Mouse (Mus musculus): ENCODE data around the gene Zfp507. TPM values are rescaled to one million over a fixed set of nuclear protein-coding genes. Genes with fewer than 3 reads are reported as not detected.

The Zfp507 gene
- polyA plus RNA-seq, 1 experiment = 13.9 TPM

DNA sequence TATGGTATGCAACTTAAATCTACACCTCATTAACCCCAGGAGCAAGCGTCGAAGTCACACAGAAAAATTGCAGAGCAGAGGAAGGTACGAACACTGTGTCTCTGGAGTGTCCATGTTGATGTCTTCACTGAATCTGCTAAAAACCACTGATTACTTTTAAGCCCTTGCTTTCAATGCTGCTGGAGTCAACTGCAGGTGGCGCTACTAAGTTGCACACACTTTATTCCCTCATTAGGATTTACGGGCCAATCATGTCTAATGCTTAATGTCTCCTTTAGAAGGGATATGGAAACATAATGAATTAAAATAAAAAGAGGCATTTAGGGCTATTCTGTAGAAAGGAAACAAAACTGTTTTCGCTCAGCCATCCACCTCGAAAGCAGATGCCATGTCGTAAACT lies 12.6 kb downstream of the Zfp507 start:
- DNase-seq (ENCODE audit: extremely low spot score in 1 of 2, low spot score in 1 of 2) = no peak

GRCm38 (mm10) chr7:35785579-35785978 lies 17.2 kb downstream of the Zfp507 start:
- DNase-seq (ENCODE audit: extremely low spot score in 1 of 2, low spot score in 1 of 2) = no peak

- no peak for DNase-seq (ENCODE audit: extremely low spot score in 1 of 2, low spot score in 1 of 2)
Measured at GRCm38 (mm10) chr7:35782252-35782651, 20.6 kb downstream of the Zfp507 start.

DNA sequence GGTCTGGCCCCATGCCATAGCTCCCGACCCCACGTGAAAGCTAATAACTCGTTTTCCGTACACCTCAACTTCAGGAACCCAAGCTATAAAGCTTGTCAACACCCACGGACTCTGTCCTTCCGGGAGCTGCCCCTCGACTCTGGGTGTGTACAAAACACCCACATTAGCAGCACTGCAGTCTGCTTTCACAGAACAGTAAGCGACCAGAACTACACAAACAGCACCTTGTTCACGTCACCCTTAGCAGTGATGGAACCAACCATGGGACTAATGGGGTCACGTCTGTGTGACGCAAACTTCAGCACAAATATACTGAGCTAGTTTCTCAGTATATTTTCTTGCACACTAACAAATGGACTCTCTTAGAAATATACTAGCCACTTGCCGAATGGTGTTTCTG lies 28.7 kb downstream of the Zfp507 start:
- no peak for DNase-seq (ENCODE audit: extremely low spot score in 1 of 2, low spot score in 1 of 2)

- DNase-seq (ENCODE audit: extremely low spot score in 1 of 2, low spot score in 1 of 2) = no peak
Measured at GRCm38 (mm10) chr7:35772347-35772746, 30.5 kb downstream of the Zfp507 start.

DNA sequence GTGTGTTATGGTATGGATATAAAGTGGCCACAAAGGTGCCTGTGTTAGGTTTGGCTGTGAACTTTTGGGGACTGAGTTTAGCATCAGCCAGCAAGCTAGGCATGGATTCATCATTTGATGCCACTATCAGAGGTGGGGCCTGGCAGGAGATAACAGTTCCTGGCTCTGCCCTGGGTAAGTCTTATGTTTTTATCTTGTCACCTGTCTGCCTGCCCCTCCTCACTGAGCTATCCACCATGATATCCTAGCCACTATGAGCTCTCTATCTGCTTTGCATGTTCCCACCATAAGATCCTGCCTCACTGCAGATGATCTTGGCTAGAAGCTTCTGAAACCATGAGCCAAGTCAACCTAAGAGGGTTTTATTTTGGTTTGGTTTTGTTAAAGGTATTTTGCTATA lies 31.7 kb downstream of the Zfp507 start:
- no peak for DNase-seq (ENCODE audit: extremely low spot score in 1 of 2, low spot score in 1 of 2)

- DNase-seq (ENCODE audit: extremely low spot score in 1 of 2, low spot score in 1 of 2) = no peak
Measured at GRCm38 (mm10) chr7:35770122-35770521, 32.7 kb downstream of the Zfp507 start.

- no peak for DNase-seq (ENCODE audit: extremely low spot score in 1 of 2, low spot score in 1 of 2)
Measured at GRCm38 (mm10) chr7:35764461-35764860, 38.3 kb downstream of the Zfp507 start.

DNA sequence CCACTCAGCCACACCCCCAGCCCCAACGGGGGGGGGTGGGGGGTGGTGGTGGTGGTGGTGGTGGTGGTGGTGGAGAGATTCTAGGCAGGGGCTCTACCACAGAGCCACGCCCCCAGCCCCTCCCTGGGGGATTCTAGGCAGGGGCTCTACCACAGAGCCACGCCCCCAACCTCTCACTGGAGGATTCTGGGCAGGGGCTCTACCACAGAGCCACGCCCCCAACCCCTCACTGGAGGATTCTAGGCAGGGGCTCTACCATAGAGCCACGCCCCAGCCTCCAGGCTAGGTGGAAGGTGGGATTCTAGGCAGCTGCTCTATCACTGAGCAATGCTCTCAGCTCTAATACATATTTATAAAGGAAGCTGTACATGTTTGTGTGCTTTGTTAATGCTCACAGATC lies 41.0 kb downstream of the Zfp507 start:
- DNase-seq (ENCODE audit: extremely low spot score in 1 of 2, low spot score in 1 of 2) = no peak

DNA sequence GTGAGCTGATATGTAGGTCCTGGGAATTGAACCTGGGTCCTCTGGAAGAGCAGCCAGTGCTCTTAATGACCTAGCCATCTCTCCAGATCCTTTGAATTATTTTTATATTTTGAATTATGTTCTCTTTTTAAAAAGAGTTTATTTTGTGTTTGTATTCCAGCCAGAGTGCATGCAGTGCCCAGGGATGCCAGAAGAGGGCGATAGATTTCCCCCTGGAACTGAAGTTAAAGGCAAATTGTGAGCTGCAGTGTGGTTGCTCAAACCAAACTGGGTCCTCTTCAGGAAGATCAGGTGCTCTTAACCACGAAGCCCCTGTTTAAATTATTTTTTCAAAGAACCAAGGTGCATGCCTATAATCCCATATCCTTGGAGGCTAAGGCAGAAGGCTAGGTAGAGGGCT lies 43.2 kb downstream of the Zfp507 start:
- no peak for DNase-seq (ENCODE audit: extremely low spot score in 1 of 2, low spot score in 1 of 2)

- peak; percentile 29 to 70 for DNase-seq (ENCODE audit: extremely low spot score in 1 of 2, low spot score in 1 of 2)
Measured at GRCm38 (mm10) chr7:35756510-35757440, 46.0 kb downstream of the Zfp507 start.

DNA sequence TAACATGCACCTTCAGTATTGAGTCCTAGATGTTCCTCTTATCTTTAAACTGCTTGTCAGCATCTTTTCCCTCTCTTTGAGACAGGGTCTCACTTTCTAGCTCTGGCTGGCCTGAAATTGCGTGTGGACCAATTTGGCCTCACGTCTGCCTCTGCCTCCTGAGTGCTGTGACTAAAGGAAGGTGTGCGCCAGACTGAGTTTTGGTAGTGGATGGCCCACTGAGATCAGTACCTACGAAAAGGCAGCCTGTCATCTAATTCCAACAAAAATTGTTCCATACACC lies 48.0 kb downstream of the Zfp507 start:
- DNase-seq (ENCODE audit: extremely low spot score in 1 of 2, low spot score in 1 of 2) = no peak

DNA sequence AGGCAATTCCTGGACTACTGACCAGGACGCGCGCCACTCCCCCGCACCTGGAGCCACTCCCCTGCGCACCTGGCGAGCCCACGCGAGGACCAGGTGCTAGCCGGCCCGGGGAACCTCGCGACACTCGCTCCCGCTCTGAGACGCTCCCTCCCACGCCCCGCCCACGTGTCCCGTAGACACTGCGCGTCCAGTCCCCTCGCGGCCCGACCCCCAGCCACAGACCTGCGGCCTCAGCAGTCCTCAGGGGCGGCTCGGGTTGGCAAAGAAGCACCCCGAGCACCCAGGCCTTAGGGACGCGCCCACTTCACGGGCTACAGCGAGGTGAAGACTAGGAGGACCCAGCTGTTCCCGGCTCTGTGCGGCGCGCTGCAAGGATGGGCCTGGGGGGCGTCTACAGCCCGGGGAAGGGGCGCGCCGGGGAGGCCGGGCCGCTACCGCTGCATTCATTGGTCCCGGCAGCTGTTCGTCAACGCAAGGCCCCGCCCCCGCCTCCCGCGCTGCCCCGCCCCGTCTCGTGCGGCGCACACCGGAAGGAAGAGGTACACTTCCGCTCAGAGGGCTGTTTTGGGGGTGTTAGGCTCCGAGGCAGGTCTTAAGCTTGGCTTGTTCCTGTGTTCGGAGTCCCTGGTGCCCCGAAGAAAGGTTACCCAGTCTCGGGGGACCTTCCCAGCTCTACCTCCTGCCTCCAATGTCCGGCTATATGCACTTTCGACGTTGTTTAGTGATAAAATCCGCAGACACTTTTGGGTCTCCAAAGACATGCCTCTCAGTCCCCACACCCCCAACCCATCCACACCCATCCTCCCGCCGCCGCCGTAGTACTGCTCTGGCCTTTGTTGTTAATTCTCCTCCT lies 48.5 kb downstream of the Zfp507 start, which contains the start of gene Dpy19l3:
TSS of gene Dpy19l3 (minus strand) at position 422 of the 853 bp plus-strand sequence.
- peak; percentile 47 to 89 for DNase-seq (ENCODE audit: extremely low spot score in 1 of 2, low spot score in 1 of 2)

GRCm38 (mm10) chr7:35753319-35754032 lies 49.3 kb downstream of the Zfp507 start:
- peak in 1 of 2 experiments; percentile 74 for DNase-seq (ENCODE audit: extremely low spot score in 1 of 2, low spot score in 1 of 2)

- no peak for DNase-seq (ENCODE audit: extremely low spot score in 1 of 2, low spot score in 1 of 2)
Measured at GRCm38 (mm10) chr7:35750873-35751272, 51.9 kb downstream of the Zfp507 start.

GRCm38 (mm10) chr7:35747397-35747964 lies 55.3 kb downstream of the Zfp507 start:
- no peak for DNase-seq (ENCODE audit: extremely low spot score in 1 of 2, low spot score in 1 of 2)

DNA sequence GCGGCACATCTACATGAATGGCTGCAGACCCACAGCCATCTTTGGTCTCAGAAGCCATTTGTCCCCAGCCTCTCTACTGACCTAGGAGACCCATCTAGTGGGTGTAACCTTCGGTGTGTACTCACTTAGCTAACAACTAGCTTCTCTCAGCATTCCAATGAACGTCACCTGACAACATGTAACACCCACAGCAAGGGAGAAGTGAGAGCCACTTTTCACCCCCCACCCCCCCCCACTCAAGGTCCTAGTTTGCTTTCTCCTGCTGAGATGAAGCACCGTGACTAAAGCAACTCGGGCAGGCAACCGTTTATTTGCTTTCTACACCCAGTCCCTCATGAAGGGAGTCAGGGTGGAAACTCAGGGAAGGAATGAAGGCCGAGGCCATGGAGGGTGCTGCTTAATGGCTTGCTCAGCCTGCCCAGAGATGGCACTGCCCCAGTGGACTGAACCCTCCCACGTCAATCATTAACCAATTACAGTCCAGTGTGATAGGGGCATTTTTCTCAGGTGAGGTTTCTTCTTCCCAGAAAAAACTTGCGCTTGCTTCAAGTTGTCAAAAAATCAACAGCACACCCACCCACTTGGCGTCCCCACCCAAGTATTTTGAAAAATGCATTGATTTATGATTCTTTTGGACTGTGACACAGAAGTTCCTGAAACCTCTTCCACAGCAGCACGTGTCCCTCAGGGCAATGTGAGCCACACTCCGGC lies 56.0 kb downstream of the Zfp507 start:
- no peak for DNase-seq (ENCODE audit: extremely low spot score in 1 of 2, low spot score in 1 of 2)

DNA sequence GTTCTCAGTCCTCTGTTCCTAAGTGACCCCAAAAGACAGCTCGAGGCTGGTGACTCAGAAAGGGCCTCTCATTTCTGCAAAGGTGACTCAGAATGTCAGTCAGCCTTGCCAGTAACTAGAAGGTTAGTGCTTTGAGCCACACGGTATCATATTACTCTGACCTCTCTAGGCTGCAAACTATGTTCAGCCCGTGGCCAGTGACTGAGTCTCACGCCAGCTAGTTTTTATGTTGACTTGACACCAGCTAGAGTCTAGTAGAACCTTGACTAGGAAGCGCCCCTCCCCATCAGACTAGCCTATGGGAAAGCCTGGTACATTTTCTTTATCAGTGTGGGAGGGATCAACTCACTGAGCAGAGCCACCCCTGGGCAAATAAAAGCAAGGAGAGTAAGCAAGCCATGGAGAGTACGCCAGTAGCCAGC lies 57.5 kb downstream of the Zfp507 start:
- no peak for DNase-seq (ENCODE audit: extremely low spot score in 1 of 2, low spot score in 1 of 2)

DNA sequence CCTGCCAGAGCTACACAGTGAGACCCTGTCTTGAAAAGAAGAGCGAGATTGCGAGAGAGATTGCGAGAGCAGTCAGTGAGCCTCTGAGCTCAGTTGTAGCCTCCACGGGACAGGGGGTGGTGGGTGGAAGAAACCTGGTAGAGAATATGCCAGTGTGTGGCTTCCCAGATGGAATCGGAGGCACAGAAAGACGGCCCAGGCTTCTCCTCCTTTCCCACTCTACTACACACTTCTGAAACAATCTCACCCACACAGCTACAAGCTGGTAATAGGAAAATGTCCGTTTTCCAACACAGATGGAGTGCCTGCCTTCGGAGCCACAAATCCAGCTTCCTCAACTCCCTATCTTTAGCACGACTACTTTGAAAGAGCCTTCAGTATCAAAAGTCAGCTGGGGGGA lies 58.0 kb downstream of the Zfp507 start:
- DNase-seq (ENCODE audit: extremely low spot score in 1 of 2, low spot score in 1 of 2) = peak; percentile 73 to 79

- DNase-seq (ENCODE audit: extremely low spot score in 1 of 2, low spot score in 1 of 2) = no peak
Measured at GRCm38 (mm10) chr7:35742310-35742709, 60.5 kb downstream of the Zfp507 start.
